Mouse (Mus musculus) monocyte, adult 2 months (primary cell): ENCODE measurements around the gene Lef1.

Experiments
- DNase-seq, 2 experiments: peaks; one replicate each; pipeline ENCODE4 v3.0.0; 2022; ENCODE audit warnings: low spot score in 2 of 2, low read depth in 1 of 2

Gene Lef1

GRCm38 (mm10) chr3:131190239-131190638 lies 80.0 kb downstream of the Lef1 start:
- no peak for DNase-seq

GRCm38 (mm10) chr3:131190671-131191367 lies 80.5 kb downstream of the Lef1 start:
- DNase-seq, result no peak

- no peak for DNase-seq
These were observed 81.2 kb downstream of the Lef1 start for GRCm38 (mm10) chr3:131191454-131191853.

- DNase-seq, result no peak
These were observed 85.8 kb downstream of the Lef1 start for GRCm38 (mm10) chr3:131196050-131196449.

GRCm38 (mm10) chr3:131196507-131197019 lies 86.3 kb downstream of the Lef1 start:
- no peak for DNase-seq

- no peak for DNase-seq
These were observed 88.7 kb downstream of the Lef1 start for GRCm38 (mm10) chr3:131198991-131199390.

GRCm38 (mm10) chr3:131199590-131200288 lies 89.5 kb downstream of the Lef1 start:
- DNase-seq, result no peak

GRCm38 (mm10) chr3:131202311-131202710 lies 92.0 kb downstream of the Lef1 start:
- DNase-seq, result no peak

GRCm38 (mm10) chr3:131207846-131208245 lies 97.6 kb downstream of the Lef1 start:
- no peak for DNase-seq

- DNase-seq, result peak in 1 of 2 experiments; percentile 1
These were observed 98.1 kb downstream of the Lef1 start for GRCm38 (mm10) chr3:131208265-131208891.

GRCm38 (mm10) chr3:131212200-131212599 lies 101.9 kb downstream of the Lef1 start:
- DNase-seq, result no peak

GRCm38 (mm10) chr3:131214060-131214658 lies 103.9 kb downstream of the Lef1 start:
- no peak for DNase-seq

- no peak for DNase-seq
These were observed 104.6 kb downstream of the Lef1 start for GRCm38 (mm10) chr3:131214841-131215240.

- no peak for DNase-seq
These were observed 108.5 kb downstream of the Lef1 start for GRCm38 (mm10) chr3:131218636-131219390.

GRCm38 (mm10) chr3:131228083-131228482 lies 117.8 kb downstream of the Lef1 start:
- no peak for DNase-seq

- no peak for DNase-seq
These were observed 126.8 kb downstream of the Lef1 start for GRCm38 (mm10) chr3:131237061-131237460.

GRCm38 (mm10) chr3:131237785-131238633 lies 127.7 kb downstream of the Lef1 start:
- peak in 1 of 2 experiments; percentile 10 for DNase-seq

GRCm38 (mm10) chr3:131245766-131246578 lies 135.7 kb downstream of the Lef1 start:
- DNase-seq, result no peak

- no peak for DNase-seq
These were observed 136.3 kb downstream of the Lef1 start for GRCm38 (mm10) chr3:131246579-131247046.
